Mouse (Mus musculus) brain, embryonic 14.5 days (tissue): ENCODE measurements around the gene Pde8a. TPM values are rescaled to one million over a fixed set of nuclear protein-coding genes. Genes with fewer than 3 reads are reported as not detected.
A peak's percentile ranks its signal among the peaks of the same experiment; 100 is the strongest.

Experiments
- DNase-seq: peaks from one replicate; pipeline ENCODE4 v3.0.0-alpha.2; 2011; ENCODE audit warnings: low read depth
- CTCF ChIP-seq: fragments of 200-500 bp; IDR thresholded peaks from 2 replicates; pipeline ENCODE4 v1.5.1; 2012; ENCODE audit warnings: inconsistent platforms, mild to moderate bottlenecking, moderate library complexity, borderline replicate concordance; ENCODE audit not compliant: insufficient read depth, insufficient read length; ENCODE audit errors: extremely low read depth
- POLR2A ChIP-seq: fragments of 200-500 bp; IDR thresholded peaks from 2 replicates; pipeline ENCODE4 v1.6.1; 2012; ENCODE audit warnings: mild to moderate bottlenecking, inconsistent platforms, borderline replicate concordance; ENCODE audit not compliant: poor library complexity, insufficient read depth, insufficient read length, severe bottlenecking; ENCODE audit errors: extremely low read depth
- polyA plus RNA-seq: library from polyadenylated mRNA; depleted of rRNA; stranded (reverse); fragments of >200 nt; gene quantifications from 2 replicates; pipeline ENCODE4 v1.2.3, GENCODE M21; 2012; rRNA removed

The Pde8a gene
- polyA plus RNA-seq, result 3.1 and 4.6 TPM in 2 replicates

GRCm38 (mm10) chr7:81213347-81214152, at the start of gene Pde8a:
Pde8a (plus strand) TSS chr7:81213596.
- TF ChIP-seq CTCF (no peak), POLR2A (no peak)
- no peak for DNase-seq

- TF ChIP-seq POLR2A, result no peak
- TF ChIP-seq CTCF, result no peak
- no peak for DNase-seq
Observed at GRCm38 (mm10) chr7:81164411-81164810, 49.0 kb upstream of the Pde8a start.

- TF ChIP-seq CTCF (peak; percentile 65; the same call in 1 of the 2 replicates), POLR2A (no peak)
- peak; percentile 80 for DNase-seq
Observed at GRCm38 (mm10) chr7:81167124-81167523, 46.3 kb upstream of the Pde8a start.

GRCm38 (mm10) chr7:81169351-81169750, 44.0 kb upstream of the Pde8a start:
- TF ChIP-seq CTCF (no peak), POLR2A (no peak)
- DNase-seq, result no peak

GRCm38 (mm10) chr7:81173931-81174330, 39.5 kb upstream of the Pde8a start:
- DNase-seq, result no peak
- TF ChIP-seq CTCF (no peak), POLR2A (no peak)

GRCm38 (mm10) chr7:81174654-81175053, 38.7 kb upstream of the Pde8a start:
- TF ChIP-seq CTCF (no peak), POLR2A (no peak)
- DNase-seq, result no peak

GRCm38 (mm10) chr7:81176187-81176769, 37.1 kb upstream of the Pde8a start:
- no peak for DNase-seq
- no peak for TF ChIP-seq POLR2A

GRCm38 (mm10) chr7:81179494-81179893, 33.9 kb upstream of the Pde8a start:
- DNase-seq, result no peak
- TF ChIP-seq CTCF (no peak), POLR2A (no peak)

- TF ChIP-seq CTCF, result no peak
- no peak for TF ChIP-seq POLR2A
- DNase-seq, result no peak
Observed at GRCm38 (mm10) chr7:81182492-81183175, 30.8 kb upstream of the Pde8a start.

- no peak for DNase-seq
Observed at GRCm38 (mm10) chr7:81183181-81183580, 30.2 kb upstream of the Pde8a start.

GRCm38 (mm10) chr7:81184136-81184535, 29.3 kb upstream of the Pde8a start:
- TF ChIP-seq CTCF (no peak), POLR2A (no peak)
- no peak for DNase-seq

More at GRCm38 (mm10) chr7:81183181-81183580, 30.2 kb upstream of the Pde8a start:
- TF ChIP-seq POLR2A (no peak), CTCF (no peak)
